Mouse (Mus musculus): ENCODE measurements at regions not wholly inside any gene's neighbourhood (a gene's known extent, or its start where the extent isn't known, plus 50 kb on each side); places are given as distances from the start of the nearest gene placed in this dataset.

DNA sequence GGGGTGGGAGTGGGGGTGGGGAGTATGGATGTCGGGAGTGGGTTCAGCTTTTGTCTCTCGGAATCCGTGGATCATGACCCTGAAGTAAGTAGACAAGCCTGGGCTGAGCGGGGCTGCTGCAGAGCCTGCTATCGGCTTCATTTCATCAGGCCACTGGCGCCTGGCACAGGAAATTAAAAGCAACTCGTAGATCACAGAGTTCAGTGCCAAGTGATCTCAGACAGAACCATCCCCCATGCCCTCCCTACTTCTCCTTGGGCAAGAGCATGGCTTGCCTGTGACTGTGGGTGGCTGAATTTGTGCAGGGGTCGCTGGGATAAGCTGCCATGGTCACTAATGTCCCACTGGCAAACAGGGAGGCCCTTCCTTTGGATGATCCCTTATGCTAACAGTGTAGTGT, 161.3 kb upstream of the Il12b start:
- DNase-seq: no peak

DNA sequence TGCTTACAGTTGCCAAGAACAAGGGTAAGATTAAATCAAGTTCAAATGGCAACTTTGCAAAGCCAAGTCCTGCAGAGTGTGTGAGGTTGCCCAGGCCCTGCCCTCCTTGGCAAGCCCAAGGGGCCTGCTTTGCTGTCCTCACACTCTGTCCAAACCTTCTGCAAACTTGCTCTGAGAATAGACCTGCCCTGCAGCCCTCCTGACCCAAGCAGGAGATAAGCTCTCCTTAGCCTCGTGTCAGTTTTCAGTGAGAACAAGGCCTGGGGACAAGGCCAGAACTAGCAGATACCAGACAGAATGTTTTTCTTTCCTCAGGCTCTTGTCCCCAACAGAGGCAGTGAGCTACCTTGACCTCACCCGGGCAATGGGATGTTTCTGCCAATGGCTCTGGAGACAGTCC, 156.7 kb upstream of the Il12b start:
- DNase-seq: no peak

DNA sequence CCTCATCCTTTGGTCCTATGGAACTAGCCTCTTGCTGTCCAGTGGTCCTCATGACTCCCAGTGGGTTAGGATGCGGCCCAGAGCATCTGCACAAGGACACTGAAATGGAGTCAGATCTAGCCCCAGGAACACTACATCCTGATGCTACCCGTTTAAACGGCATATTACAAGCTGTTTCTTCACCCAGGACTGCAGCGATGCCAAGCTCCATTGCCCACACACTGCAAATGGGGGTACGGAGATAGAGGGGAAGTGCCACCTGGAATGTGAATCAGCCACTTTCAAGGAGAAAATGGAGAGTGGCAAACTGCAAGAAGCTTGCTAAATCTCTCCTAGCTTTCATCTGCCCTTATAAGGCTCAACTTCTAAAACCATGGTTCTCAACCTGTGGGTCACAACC, 148.0 kb upstream of the Il12b start:
- DNase-seq: no peak

DNA sequence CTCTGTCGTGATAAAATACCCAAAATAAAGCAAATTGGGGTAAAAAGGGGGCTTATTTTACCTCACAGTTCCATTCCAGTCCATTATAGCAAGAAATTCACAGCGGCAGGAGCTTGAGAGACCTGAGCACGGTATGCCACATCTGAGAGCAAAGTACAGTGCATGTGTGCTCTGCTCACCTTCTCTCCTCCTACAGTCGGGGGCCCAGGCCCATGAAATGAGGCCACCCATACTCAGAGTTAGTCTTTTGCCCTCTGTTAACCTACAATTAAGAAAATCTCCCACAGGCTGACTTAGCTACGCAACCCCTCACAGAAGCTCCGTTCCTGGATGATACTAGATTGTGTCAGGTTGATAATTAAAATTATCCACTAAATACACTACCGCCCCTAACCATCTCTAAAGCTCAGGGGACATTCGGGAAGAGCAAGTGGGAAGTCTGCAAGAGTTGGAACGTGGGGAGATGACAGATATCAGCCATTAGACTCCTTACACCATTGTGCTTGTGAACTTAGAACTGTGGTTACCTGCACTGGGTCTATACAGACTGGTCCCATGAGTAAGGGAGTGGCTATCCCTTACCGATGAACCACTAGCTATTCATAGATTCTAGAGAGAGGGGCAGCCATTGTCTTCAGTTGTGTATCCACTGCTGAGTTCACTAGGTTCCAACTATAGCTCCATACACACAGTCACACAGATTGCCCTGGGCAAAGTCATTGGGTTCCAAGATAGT, 139.3 kb upstream of the Il12b start:
- DNase-seq: no peak

DNA sequence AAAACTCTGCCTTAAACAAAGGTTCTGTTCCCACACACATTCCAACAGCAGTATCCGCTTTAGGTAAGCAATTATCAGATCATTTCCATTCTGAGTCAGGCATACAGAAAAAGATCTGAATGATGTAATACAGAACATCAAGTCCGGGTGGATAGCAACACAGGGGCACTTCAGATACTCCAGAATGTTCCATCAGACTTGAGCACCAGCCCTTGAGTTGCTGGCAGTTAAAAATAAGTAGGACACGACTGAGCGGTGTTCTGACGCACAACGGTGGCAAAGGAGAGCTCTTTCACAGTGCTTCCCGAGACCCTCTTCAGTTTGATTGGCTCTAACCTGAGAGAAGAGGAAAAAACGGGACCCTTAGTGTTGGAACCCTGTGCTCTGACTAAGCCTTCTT, 138.2 kb upstream of the Il12b start:
- DNase-seq: no peak

DNA sequence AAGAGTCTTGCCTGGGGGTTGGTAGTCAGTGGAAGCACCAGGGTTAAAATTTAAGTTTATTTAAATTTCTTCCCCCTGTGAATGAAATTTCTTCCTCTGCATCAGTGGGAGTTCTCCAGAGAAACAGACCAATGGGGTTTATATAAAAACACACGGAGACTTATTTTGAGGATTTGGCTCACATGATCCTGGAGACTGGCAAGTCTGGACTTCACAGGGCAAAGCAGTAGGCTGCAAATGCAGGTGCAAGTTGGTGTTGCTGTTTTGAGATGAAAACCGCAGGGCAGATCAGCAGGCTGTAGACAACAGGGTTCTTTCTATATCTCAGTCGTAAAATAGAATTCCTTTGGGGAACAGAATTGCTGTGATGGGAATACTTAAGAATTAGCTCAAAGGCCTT, 137.3 kb upstream of the Il12b start:
- no peak for DNase-seq

DNA sequence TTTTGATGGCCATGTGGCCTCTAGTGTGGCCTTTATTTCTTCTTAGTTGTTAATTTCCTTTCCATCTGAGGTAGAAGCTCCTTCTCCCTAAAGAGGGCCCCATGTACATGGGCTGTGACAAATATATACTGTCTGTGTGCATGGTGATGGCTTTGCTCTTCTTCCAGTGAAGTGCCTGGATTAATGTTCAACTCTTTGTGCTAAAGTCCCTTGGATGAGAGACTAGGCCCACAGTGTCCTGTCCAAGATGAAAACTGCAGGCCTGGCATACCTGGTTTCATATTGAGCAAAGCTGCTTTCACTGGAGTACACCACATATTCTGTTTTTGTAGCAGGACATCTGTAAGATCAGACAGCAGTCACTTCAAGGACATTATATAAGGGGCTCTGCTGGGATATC, 127.6 kb upstream of the Il12b start:
- peak; percentile 36 for DNase-seq

DNA sequence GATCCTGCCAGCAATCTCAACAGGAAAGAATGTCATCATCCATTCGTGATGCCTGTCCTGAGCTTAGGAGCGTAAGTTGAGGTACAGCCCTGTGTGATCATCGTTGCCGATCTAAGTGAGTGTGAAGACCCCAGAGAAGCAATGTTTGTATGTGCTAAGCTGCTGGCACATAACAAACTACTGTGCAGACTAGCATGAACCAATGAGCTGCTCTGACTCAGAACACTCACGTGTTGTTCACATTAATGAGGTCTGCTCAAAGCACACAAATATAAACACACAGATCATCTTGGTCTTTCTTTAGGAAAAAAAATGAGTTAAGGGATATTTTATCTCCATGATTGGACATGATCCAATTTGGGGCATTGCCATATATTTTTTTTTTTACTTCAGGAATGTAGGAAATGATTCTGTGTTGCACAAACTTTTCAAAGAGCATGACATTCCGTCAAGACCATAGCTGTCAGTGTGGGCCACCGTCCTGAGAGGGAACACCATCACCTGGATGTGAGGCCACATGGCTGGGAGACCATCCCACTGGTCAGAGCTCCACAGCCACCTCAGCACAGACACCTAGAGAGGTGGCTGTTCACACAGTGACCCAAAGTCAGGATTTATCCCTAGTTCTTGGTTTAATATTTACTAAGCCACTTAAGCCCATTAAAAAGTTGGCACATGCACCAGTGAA, 121.2 kb upstream of the Il12b start:
- DNase-seq: no peak

DNA sequence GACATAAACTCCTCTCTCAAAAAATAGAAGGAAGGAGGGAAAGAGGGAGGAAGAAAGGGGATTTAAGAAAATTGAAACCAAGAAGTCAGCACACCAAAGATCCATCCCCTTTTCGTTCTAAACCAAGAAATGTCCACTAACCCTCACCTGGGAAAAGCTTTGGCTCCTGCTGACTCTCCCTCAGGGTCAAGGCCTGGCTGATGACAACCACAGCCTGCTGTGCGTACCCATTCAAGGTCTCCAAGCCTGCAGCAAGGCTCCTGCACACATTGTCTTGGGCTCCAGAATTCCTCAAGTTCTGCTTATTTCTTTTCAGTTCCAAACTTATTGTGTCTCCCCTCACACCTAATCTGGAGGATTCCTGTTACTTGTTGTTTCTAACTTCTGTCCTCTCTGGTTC, 113.9 kb upstream of the Il12b start:
- no peak for DNase-seq

DNA sequence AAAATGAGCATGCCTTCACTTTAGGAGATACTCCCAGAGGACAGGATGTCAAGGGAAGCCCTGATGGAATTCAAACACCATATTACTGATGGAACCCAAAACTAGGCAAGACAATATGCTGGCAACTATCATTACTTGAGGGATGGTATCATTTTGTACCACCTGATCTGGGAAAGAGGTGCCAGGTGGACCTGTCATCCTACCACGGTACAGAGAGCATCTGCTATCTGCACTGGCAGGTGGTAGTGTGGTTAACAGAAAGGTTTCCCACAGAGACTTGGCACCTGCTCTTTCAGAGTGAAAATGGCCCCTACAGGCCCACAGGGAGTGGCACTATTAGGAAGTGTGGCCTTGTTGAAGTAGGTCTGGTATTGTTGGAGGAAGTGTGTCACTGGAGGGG, 111.0 kb upstream of the Il12b start:
- DNase-seq: no peak

DNA sequence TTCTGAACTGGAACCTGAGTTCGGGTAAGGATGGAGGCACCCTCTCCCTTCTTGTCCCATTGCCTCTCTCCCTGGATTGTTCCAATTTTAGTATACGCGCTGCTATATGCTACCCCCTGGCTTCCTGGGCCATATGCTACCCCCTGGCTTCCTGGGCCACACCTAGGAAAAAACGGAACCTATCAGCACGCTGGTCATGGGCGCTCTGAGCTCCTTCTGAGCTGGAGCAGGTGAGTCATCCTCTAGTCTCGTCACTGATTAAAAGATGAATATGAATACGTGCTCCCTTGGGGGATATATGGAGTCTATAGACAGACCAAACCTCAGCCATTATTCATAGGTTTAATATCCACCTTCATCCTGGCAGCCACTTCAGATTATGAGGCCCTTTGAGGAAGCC, 96.1 kb upstream of the Il12b start:
- DNase-seq: no peak

DNA sequence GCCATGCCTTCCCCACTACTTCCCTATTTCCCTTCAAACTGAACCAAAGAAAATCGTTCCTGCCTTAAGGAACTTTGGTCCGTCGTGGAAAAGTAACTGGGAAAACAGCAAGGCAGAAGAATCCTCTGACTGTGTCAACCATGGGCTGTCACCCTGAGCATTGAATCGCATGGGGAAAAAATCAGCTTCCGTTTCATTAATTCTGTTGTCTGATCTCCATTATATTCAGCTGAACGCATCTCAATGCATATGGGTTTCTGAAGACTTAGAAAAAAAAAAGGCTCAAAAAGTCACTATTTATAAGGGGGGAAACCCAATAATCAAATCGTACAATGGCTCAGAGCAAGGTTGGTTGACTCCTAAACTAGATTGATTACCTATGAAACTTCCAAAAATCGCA, 83.8 kb upstream of the Il12b start:
- DNase-seq: no peak

DNA sequence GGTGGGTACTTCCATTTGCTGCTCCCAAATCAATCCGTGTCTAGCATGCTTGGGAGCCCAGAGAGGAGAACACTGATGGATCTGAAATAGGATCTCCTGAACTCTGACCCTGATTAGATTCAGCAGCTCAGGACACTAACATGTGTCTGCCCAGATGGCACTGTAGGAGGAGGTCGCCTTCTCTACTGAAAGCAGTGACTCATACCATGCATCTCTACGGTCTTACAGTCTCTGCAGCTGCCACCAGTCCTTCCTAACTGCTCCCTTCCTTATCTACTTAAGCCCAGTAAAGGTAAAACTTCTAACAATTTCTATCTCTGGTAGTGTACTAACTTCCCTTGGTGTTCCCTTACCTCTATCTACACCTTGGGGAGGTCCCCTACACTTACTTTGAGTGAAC, 80.7 kb upstream of the Il12b start:
- no peak for DNase-seq

DNA sequence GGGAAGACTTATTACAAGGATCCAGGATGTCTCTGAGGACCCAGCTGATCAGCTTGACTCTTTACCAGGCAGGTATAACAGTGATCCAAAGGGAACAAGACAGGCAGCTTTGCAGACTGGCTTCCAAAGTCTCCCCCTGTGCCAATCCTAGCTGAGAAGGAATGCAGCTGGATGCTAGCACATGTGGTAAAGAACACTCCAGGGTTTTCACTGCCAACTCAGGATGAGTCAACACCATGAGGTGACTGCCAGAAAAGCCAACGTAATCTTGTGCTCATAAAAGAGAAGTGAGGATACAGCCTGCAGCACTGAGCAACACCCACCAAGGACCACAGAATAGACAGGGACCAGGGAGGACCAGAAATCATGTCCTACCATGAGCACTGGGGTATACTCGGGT, 76.5 kb upstream of the Il12b start:
- DNase-seq: no peak

DNA sequence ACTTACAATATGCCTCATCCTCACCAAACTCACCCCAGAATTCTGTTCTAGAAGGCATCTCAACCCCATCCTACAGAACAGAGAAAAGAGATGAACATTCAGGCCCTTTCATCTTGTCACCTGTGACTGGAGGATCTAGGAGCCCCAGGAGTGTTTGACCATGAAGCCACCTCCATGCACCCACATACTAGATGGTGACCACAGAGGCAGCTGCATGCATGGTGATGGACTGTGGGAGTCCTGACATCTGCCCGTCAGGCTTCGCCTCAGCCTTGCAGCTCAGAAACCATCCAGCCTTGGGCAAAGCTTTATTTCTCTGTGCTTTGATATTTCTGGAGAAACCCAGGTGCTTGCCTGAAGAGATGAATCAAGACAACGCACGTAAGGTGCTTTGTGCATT, 74.8 kb upstream of the Il12b start:
- DNase-seq: no peak

DNA sequence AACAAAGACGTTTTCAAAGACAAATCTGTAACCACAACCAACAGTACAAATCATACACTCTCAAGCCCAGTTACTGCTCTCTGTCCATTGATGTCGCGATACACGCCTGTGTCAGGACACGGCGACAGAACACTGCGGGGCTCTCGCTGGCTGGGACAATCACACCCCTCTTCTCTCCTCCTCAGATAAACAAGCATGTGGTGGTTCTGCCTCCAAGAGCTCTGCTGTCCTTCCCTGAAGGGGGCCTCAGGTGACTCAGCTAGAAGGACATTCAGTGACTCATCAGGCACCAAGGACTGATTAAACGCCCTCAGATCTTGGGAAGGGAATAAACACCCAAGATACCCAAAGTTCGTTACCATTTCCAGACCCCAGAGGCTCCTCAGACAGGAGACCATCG, 74.3 kb upstream of the Il12b start:
- no peak for DNase-seq

DNA sequence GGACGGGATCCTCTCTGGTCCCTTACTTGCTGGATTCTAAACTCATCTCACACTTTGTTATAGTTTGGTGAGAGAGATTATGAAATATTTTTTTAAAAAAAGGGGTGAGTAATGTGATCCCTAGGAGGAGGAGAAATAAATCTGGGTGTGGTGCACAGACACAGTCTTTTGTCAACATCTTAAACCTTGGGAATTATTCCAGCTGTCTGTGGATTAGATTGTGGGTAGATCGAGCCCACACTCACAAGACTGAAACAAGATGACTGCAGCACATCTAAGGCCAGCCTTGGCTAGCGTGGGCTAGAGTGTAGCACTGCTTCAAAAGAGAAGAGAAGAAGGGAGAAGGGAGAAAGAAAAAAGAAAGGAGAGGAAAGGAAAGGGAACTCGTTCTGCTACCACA, 70.4 kb upstream of the Il12b start:
- no peak for DNase-seq

DNA sequence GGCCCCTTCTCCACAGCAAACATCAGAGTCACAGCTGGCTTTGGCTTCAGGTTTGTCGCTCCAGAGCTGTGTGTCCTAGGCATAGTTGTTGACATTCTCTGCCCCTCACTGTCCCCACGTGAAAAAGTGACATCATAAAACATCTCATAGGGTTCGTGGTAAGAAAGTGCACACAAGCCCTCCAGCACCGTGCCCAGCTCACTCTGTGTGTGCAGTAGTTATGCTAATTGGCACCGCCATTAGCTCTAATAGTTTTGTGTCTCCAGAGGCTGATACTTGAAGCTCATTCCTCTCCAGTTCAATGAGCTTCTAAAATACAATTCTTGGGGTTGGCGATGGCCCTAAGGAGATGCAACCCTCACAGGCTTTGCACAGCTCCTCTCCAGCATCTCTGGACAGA, 69.4 kb upstream of the Il12b start:
- no peak for DNase-seq

DNA sequence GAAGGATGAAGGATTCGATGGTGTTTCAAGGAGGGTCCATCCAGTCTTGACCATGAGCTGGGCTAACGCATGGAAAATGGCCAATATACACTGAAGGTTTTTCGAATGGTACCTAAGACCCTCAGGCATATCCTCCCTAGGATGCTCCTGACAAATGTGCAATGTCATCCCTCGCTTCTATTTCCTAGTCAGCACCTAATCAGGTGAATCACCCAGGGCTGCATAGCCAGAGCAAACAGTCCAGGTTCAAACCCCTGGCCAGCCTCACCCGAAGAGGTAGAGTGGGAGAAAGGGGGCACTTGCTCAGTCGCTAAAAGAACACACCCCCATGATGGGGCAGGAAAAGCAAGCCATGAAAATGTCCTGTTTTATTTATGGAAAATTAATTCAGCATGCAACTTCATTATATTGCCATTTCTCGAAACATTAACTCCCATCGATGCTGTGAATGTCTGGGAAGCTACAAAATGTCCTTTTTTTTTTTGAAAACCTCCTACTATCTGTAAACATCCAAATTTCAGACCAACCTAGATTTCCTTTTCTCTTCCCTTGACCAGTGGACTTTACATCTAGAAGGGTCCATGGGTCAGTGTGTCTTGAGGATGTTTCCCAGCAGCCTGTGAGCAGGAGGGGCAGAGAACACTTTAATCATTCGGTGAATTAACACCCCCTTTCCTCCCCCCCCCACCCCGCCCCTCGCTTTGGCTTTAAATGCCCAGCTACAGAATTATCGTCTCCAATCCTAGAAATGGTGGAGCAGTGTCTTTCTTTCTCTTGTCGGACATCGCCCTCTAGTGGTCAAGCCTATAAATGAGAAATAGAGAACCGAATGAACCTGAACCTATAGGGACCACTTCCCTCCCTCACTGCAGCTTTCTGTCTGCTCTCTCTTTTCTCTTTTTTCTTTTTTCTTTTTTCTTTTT, 68.8 kb upstream of the Il12b start:
- DNase-seq: peak; percentile 75

DNA sequence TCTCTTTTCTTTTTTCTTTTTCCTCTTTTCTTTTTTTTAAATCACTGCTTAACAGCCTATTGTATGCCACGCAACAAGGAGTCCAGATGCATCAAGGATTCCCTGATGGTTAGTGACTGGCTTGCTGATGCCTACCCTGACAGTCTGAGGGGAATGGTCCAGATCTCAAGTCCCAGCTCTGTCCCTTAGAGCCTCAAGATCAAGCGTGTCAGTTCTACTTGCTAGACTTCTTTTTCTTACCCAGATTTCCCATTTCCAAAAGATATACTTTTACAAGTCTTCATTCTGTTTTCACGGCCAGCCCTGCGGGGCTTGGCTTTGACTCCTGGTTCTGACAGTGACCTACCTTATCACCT, 68.1 kb upstream of the Il12b start:
- no peak for DNase-seq

DNA sequence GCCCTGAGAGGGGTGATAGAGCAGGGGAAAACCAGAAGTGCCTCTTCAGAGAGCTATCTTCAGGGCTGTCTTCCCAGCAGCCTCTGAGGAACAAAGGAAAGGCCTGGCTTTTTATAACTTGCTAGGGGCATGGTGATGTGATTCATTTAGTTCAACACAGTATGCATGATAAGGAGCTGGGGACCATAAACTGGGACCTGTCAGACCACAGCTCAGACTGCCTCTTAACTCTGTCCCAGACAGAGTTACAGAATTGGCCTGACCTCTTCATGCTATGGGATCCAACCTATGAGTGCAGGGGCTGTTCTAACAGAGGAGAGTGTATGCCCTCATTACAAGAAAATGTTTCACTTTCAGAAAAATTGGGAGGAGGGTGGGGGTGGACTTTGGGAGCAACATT, 59.3 kb upstream of the Il12b start:
- DNase-seq: no peak

DNA sequence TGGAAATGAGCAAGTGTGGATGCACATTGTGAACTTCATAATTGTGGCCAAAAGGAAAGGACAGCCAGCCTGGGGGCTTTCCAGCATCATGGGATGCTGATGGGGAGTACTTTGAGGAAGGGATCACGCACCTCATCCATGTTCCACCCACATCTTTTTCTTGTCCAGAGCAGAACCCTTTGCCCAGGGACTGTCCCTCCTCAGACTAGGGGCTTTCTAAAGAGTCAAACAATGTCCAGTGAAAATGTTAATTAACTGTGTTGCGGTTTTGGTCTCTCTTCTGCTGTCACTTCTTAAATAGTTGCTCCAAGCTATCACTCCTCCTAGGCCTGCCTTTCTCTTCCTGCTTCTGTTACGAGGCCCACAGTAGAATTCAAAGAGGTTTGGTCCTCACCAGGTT, 51.6 kb upstream of the Il12b start:
- no peak for DNase-seq

DNA sequence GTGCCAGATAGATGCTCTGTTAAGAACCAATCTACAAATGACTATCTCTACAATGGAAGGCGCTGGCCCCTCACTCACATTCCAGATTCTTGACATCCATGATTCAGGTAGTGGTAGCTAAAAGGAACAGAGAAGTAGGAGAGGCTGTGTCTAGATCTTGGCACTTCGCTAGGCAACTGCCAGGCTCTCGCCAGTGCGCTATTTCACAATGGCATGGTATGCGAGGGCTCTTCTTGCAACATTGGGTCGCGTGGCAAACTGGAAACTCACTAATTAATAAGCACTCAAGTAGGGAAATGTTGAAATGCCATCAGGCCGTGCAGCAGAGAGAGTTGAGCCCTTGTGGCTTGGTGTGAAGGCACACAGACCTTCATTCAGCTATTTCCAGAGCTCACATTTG, 50.3 kb upstream of the Il12b start:
- DNase-seq: no peak
